Mouse (Mus musculus) T-cell, adult 2 months (primary cell): ENCODE data around the gene Naif1.

Experiments
- DNase-seq: peaks from one replicate; pipeline ENCODE4 v3.0.0; 2022; ENCODE audit warnings: low spot score

The Naif1 gene

DNA sequence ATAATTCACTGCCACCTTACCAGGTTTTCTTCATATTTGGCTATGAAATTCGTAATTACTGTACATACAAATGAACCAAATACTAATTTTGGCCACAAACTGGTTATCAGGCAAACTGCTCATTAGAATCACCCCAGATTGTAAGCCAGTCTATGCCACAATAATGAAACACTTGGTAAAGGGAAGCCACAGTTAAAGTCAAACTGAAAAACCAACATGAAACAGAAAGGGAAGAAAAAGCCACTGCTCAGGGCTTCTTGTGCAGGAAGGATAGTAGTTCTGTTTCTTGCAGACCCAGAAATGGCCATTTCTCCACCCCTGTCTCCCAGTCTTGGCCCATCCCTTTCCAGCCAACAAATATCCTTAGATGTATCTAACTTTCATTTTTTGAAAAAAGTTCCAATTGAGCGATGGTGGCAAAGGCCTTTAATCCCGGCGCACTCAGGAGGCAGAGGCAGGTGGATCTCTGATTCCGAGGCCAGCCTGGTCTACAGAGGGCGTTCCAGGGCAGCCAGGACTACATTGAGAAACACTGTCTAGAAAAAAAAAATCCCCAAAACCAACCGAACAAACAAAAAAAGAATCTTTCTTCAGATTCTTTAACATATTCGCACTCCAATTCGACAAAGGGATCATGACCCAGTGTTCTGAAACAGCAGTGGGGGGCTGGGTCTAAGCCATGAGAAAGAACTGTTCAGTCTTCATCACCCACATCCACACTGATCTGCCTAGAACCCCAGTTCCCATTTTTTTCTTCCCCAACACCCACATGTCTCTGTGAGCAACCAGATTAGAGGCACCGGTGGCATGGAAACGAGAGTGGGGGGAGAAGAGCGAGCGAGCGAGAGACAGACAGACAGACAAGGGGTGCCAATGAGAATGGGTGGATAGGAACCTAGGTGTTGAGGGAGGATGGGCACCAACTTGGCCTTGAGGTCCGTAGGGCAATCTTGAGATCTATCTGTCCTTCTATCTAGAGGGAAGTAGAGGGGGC, at the start of gene Naif1:
Gene Naif1, plus strand, starts transcription at position 697 of the 994 bp plus-strand sequence.
- no peak for DNase-seq

GRCm38 (mm10) chr2:32404663-32405062, 45.6 kb upstream of the Naif1 start:
- peak; percentile 90 for DNase-seq

DNA sequence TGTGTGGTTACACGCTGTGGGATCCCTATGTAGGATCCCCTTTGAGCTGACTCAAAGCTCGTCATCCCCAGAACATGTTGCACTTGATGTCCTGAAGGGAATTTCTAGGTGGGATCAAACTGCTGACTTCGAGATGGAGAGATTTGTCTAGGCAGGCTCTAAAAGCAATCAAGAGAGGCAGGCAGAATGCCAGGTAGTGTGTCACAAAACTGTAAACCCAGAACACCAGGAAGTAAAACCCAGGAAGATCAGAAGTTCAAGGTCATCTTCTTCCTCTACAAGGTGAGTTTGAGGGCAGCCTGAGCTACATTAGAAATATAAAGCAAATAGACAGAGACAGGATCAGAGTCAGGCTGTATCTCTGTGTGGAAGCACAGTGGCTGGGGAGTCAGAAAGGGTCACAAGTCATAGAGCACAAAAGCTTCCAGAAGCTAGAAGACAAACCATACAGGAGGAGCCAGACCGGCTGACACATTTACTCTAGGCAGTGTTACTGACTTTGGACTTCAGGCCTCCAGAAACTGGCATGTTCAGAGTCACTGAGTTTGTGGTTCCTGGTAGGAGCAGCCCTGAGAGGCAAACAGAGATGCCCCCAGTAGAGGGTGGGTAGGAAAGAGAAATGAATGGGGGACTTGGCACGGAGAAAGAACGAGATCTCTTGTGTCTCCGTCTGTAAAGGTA, 43.0 kb upstream of the Naif1 start:
- DNase-seq = no peak

- no peak for DNase-seq
Observed at GRCm38 (mm10) chr2:32408429-32409424, 41.5 kb upstream of the Naif1 start.

GRCm38 (mm10) chr2:32411407-32411806, 38.9 kb upstream of the Naif1 start:
- DNase-seq = no peak

- DNase-seq = no peak
Observed at GRCm38 (mm10) chr2:32412742-32413531, 37.3 kb upstream of the Naif1 start.

GRCm38 (mm10) chr2:32413936-32414335, 36.3 kb upstream of the Naif1 start:
- no peak for DNase-seq

DNA sequence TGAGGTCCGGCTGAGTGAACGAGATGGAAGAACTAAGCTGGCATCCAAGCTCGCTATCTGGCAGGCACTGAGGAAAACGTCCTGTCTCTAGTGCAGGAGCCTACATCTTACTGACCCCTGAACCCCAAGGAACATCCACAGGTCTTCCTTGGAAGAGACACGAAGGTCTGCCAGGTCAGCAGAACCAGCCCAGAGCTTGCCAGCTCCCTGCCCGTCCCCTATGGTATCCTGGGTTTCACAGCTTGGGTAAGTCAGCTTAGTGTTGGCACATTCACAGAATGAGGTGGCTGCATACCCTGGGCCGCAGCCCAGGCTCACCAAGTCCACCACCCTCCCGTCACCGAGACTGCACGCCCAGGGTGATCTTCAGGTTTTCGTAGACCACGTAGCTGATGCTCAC, 34.5 kb upstream of the Naif1 start:
- no peak for DNase-seq

DNA sequence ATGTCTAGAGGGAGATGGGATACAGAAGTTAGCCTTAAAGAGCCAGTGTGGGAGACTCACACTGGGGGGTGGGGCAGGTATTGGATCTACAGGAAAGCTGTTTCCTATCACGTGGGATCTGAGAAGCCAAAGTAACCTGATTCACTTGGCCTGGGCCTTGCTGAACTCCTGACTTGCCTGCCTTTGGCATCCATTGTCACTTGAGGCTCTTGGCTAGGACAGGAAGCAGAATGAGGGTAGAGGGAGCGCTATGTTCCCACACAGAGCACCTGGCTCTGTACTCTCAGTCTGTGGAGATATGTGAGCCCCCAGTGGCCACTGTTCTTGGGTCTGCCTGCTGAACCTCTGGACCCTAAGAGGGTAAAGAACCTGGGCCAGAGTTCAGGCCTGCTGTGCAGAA, 33.7 kb upstream of the Naif1 start:
- DNase-seq = no peak

- DNase-seq = no peak
Observed at GRCm38 (mm10) chr2:32417486-32417885, 32.8 kb upstream of the Naif1 start.

DNA sequence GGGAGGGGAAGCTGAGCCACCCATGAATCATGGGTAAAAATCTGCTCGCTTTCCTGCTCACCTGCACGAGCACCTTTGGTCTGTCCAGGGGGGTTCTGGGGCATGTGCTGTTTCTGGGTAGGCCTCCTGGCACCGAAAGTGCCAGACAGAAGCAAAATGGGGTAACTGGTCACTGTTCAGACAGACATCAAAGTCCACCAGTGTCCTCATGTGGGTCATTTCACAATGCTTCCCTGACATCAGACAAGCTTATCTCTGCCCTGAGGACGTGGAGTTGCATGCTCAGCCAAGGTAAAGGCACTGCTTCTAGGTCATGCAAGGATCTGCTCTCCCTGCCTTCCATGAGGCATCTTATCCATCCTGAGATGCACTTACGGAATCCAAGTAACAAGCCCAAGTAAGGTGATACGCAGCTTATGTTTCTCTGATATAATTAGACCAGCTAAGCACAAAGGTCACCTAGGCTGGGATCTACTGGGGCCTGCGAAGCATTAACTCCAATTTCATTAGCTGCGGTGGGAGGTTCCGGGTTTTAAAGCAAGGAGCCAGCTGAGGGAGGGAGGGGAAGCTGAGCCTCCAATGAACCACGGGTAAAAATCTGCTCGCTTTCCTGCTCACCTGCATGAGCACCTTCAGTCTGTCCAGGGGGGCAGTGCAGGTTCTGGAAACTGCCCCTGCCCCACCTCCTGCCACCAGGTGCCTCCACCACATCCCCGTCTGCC, 31.7 kb upstream of the Naif1 start:
- DNase-seq = no peak

GRCm38 (mm10) chr2:32419359-32419758, 30.9 kb upstream of the Naif1 start:
- DNase-seq = no peak

GRCm38 (mm10) chr2:32420066-32420608, 30.1 kb upstream of the Naif1 start:
- DNase-seq = no peak

DNA sequence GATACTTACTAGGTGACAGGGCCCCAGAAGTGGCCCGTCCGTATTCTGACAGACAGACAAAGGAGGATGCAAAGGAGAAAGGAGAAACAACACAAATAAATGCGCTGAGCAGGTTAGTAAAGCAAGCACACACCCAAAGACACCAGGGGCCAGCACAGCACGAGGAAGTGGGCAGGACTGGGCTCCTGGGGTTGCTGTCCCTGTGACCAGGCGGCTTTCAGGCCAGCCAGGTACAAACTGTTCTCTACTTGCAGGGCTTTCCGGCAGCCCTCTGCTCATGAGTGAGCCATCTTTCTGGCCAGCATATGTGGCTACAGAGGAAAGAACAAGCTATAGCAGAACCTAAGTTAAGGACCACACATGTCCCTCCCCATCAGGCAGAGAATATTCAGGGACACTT, 29.6 kb upstream of the Naif1 start:
- no peak for DNase-seq

DNA sequence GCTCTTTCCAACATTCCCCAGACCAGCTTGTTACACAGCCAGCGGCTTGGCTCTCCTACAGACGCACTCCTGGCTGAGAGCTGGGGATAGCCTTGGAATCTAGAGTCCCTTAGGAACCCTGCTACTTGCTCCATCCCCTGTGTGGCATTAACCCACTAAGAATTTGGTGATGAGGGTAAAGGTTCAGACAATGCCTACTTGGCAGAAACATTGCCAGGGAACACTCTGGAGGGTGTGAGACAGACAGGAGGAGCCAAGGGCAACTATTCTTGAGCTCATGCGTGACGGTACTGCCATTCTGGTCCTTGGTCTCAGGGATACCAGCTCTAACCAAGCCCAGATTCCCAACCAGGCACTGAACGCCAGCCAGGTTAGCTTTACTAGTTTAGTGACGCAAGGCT, 28.4 kb upstream of the Naif1 start:
- no peak for DNase-seq

- DNase-seq = peak; percentile 45
Observed at GRCm38 (mm10) chr2:32423481-32424331, 26.6 kb upstream of the Naif1 start.

GRCm38 (mm10) chr2:32424796-32425195, 25.5 kb upstream of the Naif1 start:
- DNase-seq = no peak

- no peak for DNase-seq
Observed at GRCm38 (mm10) chr2:32425568-32425967, 24.7 kb upstream of the Naif1 start.

GRCm38 (mm10) chr2:32426141-32426540, 24.1 kb upstream of the Naif1 start:
- DNase-seq = no peak
